Mouse (Mus musculus) skeletal muscle tissue, adult 2 months (tissue): Measurements from ENCODE around the gene Efhb.

Source experiments
- DNase-seq: peaks from one replicate; pipeline ENCODE4 v3.0.0-alpha.2; 2012; ENCODE audit warnings: low read depth, low spot score

Gene Efhb

GRCm38 (mm10) chr17:53364111-53364510 is 99.0 kb downstream of the Efhb start:
- no peak for DNase-seq
